Mouse (Mus musculus) MEL-GATA-1-ER (cell line): ENCODE data around the gene Acads.
"Not testable (repeated sequence)": the region's sequence is repeated elsewhere in the genome, so short reads cannot be mapped to it uniquely, and the experiment has no call there.

Source experiments
- DNase-seq: peaks from one replicate; pipeline ENCODE4 v3.0.0-alpha.2; 2012; ENCODE audit warnings: low read depth; ENCODE audit errors: extremely low read depth

Gene Acads

GRCm38 (mm10) chr5:115149675-115150459 lies 30.7 kb upstream of the Acads start:
- DNase-seq = no peak

- not testable (repeated sequence) for DNase-seq
Observed at GRCm38 (mm10) chr5:115148872-115149271, 29.7 kb upstream of the Acads start.

DNA sequence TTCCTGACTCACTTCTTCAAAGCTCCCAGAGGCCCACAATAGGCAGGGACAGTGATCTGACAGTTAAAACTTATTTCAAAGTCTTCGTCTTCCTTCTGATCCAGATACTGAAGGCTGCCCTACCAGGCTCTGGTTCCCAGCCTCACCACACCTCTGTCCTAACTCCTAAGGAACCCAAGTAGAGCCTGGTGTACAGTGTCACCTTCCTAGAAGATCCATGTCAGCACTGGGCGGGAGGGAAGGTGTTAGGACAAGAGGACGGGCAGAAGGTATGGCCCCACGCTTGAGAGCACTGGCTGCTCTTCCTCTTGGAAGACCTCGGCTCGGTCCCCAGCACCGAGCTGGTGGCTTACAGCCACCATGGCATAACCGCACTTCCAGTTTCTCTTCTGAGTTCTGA lies 29.2 kb upstream of the Acads start:
- no peak for DNase-seq

DNA sequence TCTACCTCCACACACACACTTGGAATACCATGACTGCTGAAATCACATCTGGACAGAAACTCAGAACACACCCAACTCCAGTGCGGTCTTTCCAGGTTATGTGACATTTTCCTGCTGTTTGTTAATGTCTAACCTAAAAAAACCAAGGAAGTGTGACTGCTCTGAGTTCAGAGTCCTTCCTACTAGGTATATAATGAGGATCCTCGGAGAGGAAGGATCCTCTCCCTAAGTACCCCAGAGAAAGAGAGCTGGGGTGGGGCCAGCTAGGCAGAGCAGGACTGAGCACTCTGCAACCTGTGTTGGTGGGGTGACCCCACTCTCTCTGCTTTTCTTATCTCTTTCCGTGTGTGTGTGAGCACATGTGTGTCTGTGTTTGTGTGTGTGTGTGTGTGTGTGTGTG lies 28.2 kb upstream of the Acads start:
- DNase-seq = no peak

- DNase-seq = no peak
Observed at GRCm38 (mm10) chr5:115146747-115147130, 27.6 kb upstream of the Acads start.

GRCm38 (mm10) chr5:115145976-115146746 lies 27.0 kb upstream of the Acads start:
- no peak for DNase-seq

DNA sequence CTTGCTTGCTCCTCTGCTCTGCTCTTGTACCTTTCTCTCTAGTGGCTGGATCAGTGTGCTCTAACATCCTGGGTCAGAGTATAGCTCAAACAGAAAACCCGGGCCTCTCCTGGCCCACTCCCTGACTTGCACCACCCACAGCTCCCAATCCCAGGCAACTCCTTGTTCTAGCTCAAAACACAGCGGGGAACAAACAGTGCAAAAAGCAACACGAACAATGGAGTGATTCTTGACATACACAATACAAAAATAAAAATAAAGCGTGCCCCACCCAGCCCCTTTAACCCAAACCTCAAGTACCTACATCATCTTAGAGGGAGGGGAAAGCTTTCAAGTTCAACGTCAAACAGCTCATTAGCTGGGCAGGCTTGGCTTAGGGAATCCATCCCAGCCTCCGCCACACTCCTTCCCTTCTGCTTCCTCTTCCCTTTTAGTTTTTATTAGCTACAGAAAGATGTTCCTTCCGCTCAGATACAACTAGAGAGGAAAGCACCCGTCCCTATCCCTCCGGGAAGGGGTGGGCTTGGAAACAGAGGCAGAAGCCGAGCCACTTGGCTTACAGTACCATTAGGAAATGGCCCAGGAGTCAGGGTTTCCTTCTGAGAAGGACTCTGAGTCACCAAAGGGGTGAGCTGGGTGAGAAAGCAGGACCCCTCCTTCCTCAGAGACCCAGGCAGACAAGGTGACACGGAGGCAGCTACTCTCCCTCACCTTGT lies 26.3 kb upstream of the Acads start:
- no peak for DNase-seq

DNA sequence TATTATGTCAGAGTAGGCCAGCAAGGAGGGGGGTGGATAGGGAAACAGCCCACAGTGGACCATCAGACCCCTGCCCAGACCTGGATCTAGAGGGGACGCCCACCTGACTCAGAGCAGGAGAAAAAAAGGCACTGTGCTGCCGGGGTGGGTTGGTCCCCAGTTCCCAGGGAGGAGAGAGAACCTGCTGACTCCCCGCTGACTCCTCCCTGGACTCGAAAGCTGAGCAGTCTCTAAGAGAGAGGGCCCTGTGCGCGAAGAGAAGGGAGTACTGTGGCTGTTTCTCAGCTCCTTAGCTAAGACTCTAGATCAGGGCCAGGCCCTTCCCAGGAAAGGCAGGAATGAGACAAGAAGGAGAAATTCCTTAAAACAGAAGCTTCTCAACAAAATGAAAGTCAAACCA lies 25.3 kb upstream of the Acads start:
- DNase-seq = no peak

- DNase-seq = no peak
Observed at GRCm38 (mm10) chr5:115143552-115143951, 24.4 kb upstream of the Acads start.

DNA sequence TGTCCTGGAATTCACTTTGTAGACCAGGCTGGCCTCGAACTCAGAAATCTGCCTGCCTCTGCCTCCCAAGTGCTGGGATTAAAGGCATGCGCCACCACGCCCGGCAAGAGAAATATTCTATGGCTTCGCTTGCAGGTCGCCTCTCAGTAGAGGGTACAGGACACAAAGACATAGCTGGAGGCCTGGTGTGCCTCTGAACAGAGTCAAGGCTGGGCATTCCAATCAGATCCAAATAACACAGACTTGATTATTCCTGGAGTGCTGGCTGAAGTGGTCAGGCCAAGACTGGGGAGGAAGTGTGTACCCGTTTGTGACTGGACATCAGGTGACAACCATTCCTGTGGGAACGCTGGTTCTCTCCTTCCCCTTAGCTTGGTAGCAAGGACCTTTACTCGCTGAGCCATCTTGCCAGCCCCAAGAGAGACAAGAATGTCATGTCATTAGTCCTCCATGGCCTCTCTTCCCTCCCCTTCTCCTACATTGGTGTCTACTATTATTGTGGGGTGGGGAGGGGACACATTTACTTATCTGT lies 23.1 kb upstream of the Acads start:
- DNase-seq = no peak

GRCm38 (mm10) chr5:115140726-115141125 lies 21.6 kb upstream of the Acads start:
- DNase-seq = no peak

GRCm38 (mm10) chr5:115139124-115139523 lies 20.0 kb upstream of the Acads start:
- no peak for DNase-seq

DNA sequence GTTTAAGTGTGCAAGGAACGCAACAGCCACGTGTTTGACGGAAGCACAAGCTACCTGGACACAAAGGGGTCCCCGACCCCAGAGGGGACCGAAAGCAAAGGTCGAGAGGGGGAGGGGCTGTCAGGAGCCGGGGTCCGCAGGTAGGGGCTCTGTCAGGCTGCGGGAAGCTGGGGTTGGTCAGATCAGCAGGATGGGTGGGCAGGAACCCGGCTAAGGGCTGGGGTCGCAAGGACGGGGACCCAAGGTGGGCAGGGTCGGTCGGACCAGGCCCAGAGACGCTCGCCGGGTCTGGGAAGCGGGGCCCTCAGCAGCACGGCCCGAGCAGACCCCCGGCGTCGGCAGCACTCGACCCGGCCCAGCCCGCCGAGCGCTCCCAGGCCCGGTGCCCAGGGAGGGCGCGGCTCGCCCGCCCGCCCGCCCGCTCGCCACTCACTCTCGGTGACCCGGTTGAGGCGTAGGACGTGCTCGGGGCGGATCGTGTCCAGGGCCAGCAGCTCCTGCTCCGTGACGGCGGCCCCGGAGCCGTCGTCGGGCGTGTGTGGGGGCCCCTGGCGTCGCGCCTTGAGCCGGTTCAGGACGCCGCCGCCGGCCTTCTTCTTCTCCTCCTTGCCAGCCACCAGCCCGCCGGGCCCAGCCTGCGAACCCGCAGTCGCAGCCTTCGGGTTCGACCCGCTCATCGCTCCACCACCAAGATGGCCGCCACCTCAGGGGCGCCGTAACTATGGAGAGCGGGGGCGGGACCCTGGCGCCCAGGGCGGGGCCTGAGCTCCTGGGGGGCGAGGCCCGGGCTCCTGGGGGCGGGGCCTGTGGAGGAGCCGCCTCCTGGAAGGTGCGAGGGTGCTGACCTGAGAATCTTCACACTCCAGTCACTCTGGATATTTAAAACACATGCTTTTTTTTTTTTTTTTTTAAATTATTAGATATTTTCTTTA lies 15.4 kb upstream of the Acads start, which contains the start of gene Unc119b:
Gene Unc119b, minus strand, starts transcription at position 742 of the 932 bp plus-strand sequence.
- no peak for DNase-seq

- no peak for DNase-seq
Observed at GRCm38 (mm10) chr5:115133358-115134066, 14.4 kb upstream of the Acads start.

- no peak for DNase-seq
Observed at GRCm38 (mm10) chr5:115132465-115132864, 13.3 kb upstream of the Acads start.

DNA sequence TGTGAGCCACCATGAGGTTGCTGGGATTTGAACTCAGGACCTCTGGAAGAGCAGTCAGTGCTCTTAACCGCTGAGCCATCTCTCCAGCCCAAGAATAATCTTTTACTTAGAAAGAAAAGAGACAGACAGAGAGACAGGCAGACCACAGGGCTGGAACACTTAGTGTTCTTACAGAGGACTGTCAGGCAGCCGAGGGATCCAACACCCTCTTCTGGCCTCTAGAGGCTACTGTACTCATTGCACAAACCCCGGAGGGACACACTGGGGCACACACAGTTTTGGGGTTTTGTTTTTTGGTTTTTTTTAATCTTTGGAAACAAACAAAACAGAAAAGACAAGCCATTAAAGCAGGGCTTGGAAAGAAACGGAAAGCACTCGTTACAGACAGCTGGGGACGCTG lies 10.2 kb upstream of the Acads start:
- no peak for DNase-seq

- DNase-seq = no peak
Observed at GRCm38 (mm10) chr5:115127421-115128179, 8.5 kb upstream of the Acads start.

DNA sequence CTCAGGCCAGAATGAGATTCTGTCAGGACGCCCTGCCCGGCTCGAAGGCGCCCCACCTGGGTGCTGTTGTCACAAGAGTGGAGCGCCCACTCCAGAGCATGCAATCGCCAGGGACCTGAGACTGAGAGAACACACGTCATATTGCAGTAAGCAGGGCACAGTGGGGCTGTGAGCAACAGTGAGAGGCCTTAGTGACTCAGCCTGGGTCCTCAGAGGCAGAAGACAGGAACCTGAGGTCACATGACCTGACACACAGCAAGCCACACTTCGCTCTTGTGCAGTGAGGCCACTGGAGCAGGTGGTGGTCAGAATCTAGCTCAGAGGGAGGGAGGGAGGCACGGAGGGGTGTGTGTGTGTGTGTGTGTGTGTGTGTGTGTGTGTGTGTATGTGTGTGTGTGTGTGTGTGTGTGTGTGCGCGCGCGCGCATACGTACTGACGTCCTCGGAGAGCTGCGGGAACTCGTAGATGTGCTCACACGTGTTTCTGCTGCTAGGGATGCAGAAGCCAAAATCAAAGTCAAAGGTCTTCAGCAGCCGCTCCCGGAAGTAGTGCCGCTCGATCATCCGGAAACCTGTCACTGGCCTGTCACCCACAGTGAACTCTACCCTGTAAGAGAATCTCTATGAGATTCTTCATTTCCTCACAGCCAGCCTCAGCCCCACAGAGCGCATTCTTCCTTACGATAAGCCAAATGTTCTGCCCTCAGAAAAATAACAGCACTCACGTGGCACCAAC lies 7.6 kb upstream of the Acads start:
- no peak for DNase-seq
